Mouse (Mus musculus) small intestine, adult 2 months (tissue): ENCODE data around the gene Col13a1. TPM values are rescaled to one million over a fixed set of nuclear protein-coding genes. Genes with fewer than 3 reads are reported as not detected.

ENCODE experiments used
- H3K27ac ChIP-seq: fragments of 200-500 bp; 2 replicates; pipeline ENCODE4 v1.5.1; 2012; ENCODE audit warnings: low read depth, low read length, control low read depth, inconsistent platforms; ENCODE audit not compliant: insufficient read depth
- H3K27me3 ChIP-seq: fragments of 200-500 bp; 2 replicates; pipeline ENCODE4 v1.6.1; 2012; ENCODE audit warnings: mild to moderate bottlenecking, moderate library complexity, low read length, inconsistent platforms; ENCODE audit not compliant: control insufficient read depth, insufficient read depth
- H3K36me3 ChIP-seq: fragments of 200-500 bp; 2 replicates; pipeline ENCODE4 v1.6.1; 2012; ENCODE audit warnings: mild to moderate bottlenecking, low read length, control low read depth, inconsistent platforms; ENCODE audit not compliant: control insufficient read depth, insufficient read depth
- H3K4me1 ChIP-seq: fragments of 200-500 bp; 2 replicates; pipeline ENCODE4 v1.6.1; 2012; ENCODE audit warnings: low read length, inconsistent platforms, mixed read lengths; ENCODE audit not compliant: control insufficient read depth, insufficient read depth, insufficient read length
- H3K4me3 ChIP-seq: fragments of 200-500 bp; 2 replicates; pipeline ENCODE4 v1.5.1; 2012; ENCODE audit warnings: low read depth, mild to moderate bottlenecking, control low read depth, inconsistent platforms, low read length, moderate library complexity
- CTCF ChIP-seq: fragments of 200-500 bp; IDR thresholded peaks from 2 replicates; pipeline ENCODE4 v1.5.1; 2012; ENCODE audit warnings: low read depth, mild to moderate bottlenecking, control low read depth, inconsistent platforms, low read length, moderate library complexity, mixed read lengths; ENCODE audit not compliant: insufficient replicate concordance, insufficient read length; ENCODE audit errors: extremely low read depth
- POLR2A ChIP-seq: fragments of 200-500 bp; IDR thresholded peaks from 2 replicates; pipeline ENCODE4 v1.6.1; 2012; ENCODE audit warnings: low read depth, mild to moderate bottlenecking, control low read depth, inconsistent platforms, low read length, moderate library complexity
- WGBS: fragments of 180-500 bp; shearing (Covaris S2); methylation state at CpG from one replicate; pipeline ENCODE4 v1.1.7; 2018; 5-methylcytosine and 5-hydroxymethylcytosine counted together
- polyA plus RNA-seq: library from polyadenylated mRNA; depleted of rRNA; stranded (reverse); fragments of >200 nt; gene quantifications from 2 replicates; pipeline ENCODE4 v1.2.3, GENCODE M21; 2012; rRNA removed

Gene Col13a1
- polyA plus RNA-seq, result 1.0 and 2.1 TPM in 2 replicates

DNA sequence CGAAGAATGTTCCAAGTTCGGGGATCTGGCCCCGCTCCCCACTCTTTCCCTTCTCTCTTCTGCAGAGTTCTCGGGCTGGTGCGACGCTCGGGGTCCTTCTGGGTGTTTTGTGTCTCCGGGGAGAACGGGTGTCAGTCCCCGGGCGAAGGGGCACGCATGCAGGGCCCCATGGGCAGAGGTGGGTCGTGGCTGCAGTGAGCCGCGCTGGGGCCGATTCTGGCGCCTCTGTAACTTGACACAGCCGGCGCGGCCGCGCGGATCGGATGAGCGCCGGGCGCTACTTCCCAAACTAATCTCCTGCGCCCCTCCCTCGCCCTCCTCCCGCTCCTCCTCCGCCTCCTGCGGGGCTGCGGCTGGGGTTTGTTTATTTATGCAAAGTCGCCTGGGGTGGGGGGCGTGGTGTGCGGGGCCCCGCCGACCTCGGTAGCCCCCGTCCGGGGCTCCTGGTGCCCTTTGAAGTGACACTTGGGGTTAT, at the start of gene Col13a1:
TSS of gene Col13a1 (minus strand) at position 243 of the 475 bp plus-strand sequence.
- no peak for TF ChIP-seq CTCF
- WGBS, result under 1% methylated on average over 41 of the region's 41 CpGs
- peaks cover 31% of the 10 kb centered on the region for H3K27me3 ChIP-seq
- H3K4me3 ChIP-seq, result peak within 1 kb of the TSS; percentile 54
- no peak within 1 kb of the TSS for H3K27ac ChIP-seq
- no peaks in the 10 kb centered on the region for H3K36me3 ChIP-seq
- H3K4me1 ChIP-seq, result no peaks in the 10 kb centered on the region; the same call in 1 of the 2 replicates

DNA sequence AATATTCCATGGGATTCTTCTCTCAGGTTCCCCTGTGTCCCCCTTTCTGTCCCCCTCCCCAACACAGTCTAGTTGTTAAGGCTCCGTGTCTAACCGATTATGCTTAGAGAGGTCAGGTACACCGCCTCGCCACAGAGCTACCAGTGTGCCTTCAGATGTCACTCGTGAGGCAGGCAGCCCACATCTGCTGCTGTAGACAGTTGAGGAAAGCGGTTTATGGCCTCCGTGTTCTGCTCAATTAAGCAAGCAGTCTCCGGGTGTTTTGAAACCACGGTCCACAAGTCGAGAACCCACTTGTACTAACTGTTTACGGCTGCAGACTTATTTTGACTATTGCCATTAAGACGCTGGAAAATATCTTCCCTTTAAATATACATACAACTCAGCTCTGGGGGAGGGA, 48.8 kb upstream of the Col13a1 start:
- Histone ChIP-seq H3K27ac (no peak overlapping the region), H3K4me3 (no peak overlapping the region), H3K4me1 (no peaks in the 10 kb centered on the region), H3K36me3 (no peaks in the 10 kb centered on the region), H3K27me3 (no peaks in the 10 kb centered on the region)
- TF ChIP-seq POLR2A (no peak), CTCF (no peak)
- WGBS, result 68% methylated on average over 12 of the region's 12 CpGs

DNA sequence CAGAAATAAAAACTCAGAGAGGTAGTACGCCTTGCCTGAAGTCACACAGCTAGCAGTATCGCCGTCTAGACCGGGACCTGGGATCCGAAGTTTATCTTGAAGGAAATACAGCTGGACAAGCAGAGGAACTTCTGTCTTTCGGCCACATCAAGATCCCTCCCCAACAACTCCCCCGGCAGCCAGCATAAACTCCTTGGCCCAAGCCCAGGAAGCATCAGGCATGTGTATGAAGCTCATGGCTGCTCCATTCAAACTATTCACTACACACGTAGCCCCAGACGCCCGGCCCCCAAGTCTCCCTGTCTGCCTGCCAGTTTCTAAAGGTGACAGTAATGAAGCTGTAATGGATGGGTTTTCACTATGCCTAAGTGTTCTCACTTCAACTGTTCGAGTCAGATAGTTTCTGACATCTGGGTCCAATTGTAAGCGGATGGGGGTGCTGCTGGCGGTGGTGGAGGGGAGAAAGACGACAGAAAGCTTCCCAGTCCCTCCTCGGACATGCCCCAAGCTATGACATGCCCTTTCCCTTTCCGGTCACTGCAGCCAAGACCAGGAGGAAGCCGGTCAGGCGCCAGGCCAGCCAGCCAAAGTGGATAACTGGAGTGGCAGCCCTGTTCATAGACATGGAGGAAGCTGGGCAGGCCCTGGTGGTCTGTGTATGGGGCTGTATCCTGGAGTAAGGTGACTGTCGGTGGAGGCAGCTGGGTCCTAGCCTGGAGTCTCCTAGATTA, 45.1 kb upstream of the Col13a1 start:
- no peaks in the 10 kb centered on the region for H3K36me3 ChIP-seq
- H3K27ac ChIP-seq, result no peak overlapping the region
- TF ChIP-seq CTCF (no peak), POLR2A (no peak)
- WGBS, result 66% methylated on average over 19 of the region's 19 CpGs
- 0 out of 2 replicates have a peak, but pooled peaks cover 2% of the 10 kb centered on the region for H3K4me1 ChIP-seq
- no peak overlapping the region for H3K4me3 ChIP-seq
- no peaks in the 10 kb centered on the region for H3K27me3 ChIP-seq

DNA sequence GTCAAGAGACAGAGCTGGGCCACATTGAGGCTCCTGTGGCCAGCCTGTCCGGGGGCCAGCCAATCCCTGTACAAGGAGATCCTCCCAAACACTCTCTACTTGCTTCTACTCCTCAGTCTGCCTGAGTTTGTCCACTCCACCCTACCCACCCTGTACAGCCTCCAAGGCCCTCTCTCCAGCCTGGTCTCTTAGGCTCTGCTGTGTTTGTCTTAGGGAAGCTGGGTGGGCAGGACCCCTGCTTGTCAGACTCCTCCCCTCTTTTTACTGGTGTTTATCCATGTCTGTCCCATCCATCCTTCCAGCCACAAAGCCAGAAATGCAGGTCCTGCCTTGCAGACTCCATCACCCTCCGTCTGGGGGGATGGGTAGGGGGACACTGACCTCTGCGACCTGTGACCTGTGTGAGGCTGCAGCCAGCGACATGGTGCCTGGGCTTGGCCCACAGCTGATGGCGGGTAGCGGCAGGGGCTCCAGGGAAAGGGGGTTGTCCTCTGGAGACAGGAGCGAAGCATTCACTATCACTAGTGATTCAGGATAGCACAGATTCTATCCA, 41.2 kb upstream of the Col13a1 start:
- WGBS, result 38% methylated on average over 7 of the region's 7 CpGs
- H3K36me3 ChIP-seq, result no peaks in the 10 kb centered on the region
- TF ChIP-seq POLR2A (no peak), CTCF (no peak)
- no peaks in the 10 kb centered on the region for H3K27me3 ChIP-seq
- H3K27ac ChIP-seq, result peak overlapping the region; percentile 29; the same call in 1 of the 2 replicates
- H3K4me3 ChIP-seq, result no peak overlapping the region
- 0 out of 2 replicates have a peak, but pooled peaks cover 2% of the 10 kb centered on the region for H3K4me1 ChIP-seq

DNA sequence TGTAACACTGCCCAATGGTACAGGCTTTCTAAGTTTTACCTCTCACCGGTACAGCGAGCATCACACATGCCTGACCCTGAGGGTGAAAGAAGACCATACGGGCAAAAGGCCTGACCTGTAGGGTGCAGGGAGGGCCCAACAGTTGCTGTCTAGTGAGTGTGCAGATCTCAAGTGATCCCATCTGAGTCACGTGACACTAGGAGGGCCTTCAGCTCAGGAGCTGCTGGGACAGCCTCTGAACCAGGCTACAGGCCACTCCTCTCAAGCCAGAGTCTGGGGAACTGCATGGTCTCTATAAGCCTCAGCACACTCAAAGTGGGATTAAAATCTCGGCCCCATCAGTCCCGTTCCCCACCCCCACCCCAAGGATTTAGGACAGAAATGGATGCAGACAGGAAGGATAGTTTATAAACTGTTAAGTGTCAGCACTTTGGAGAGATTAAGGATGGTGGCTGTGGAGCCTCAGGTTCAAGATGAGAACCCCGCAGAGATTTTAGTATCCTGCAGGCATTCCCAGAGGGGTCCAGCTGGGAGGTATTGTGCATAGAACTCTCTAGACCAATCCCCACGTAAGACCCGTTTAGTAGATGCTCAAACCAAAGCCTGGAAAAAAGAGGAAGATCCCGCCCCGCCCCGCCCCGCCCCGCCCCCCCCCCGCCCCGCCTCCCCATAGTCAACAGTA, 40.6 kb upstream of the Col13a1 start:
- no peak for TF ChIP-seq POLR2A
- TF ChIP-seq CTCF, result no peak
- Histone ChIP-seq H3K4me3 (no peak overlapping the region), H3K4me1 (0 out of 2 replicates have a peak, but pooled peaks cover 2% of the 10 kb centered on the region), H3K27ac (no peak overlapping the region), H3K27me3 (no peaks in the 10 kb centered on the region), H3K36me3 (no peaks in the 10 kb centered on the region)
- WGBS, result 21% methylated on average over 16 of the region's 16 CpGs

DNA sequence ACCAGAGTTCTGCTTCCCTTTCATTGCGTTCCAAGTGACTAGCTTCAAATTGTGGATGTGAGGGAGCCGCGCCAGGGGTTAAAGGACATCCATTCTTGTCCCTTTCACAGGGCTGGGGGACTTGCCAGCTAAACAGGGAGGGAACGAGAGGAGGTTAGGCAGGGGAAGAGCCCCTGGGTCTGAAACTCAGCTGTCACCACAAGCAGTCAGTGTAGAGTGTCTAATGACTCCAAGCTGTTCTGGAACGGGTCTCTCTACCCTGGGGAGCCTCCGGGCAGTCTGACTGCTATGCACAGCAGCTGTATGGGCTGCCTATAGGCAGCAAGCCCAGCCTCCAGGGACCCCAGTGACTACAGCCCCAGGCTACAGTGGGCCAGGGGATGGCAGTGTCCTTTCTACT, 38.0 kb upstream of the Col13a1 start:
- WGBS, result 68% methylated on average over 6 of the region's 6 CpGs
- Histone ChIP-seq H3K27ac (no peak overlapping the region), H3K36me3 (no peaks in the 10 kb centered on the region), H3K4me3 (no peak overlapping the region), H3K27me3 (no peaks in the 10 kb centered on the region), H3K4me1 (0 out of 2 replicates have a peak, but pooled peaks cover 2% of the 10 kb centered on the region)
- TF ChIP-seq POLR2A (no peak), CTCF (no peak)

DNA sequence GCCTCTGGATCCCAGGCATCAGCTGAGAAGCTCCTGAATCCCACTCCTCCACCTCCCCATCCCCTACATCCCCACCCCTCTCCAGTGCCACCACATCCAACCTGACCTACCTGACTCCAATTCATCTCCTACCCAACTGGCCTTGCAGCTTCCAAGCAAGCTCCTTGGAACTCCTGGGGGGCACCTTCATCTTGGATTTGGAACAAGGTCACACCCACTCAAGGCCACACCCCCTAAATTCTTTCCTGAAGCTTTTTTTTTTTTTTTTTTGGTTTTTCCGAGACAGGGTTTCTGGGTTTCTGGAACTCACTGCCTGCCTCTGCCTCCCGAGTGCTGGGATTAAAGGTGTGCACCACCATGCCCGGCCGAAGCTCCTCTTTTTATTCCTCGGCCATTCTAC, 34.3 kb upstream of the Col13a1 start:
- TF ChIP-seq POLR2A (no peak), CTCF (no peak)
- H3K27ac ChIP-seq, result no peak overlapping the region
- no peaks in the 10 kb centered on the region for H3K4me1 ChIP-seq
- 83% methylated on average over 5 of the region's 5 CpGs for WGBS
- H3K27me3 ChIP-seq, result no peaks in the 10 kb centered on the region
- H3K36me3 ChIP-seq, result no peaks in the 10 kb centered on the region
- H3K4me3 ChIP-seq, result no peak overlapping the region
